Mouse (Mus musculus) olfactory bulb, adult 2 months (tissue): ENCODE measurements around the gene Slc9a3. TPM values are rescaled to one million over a fixed set of nuclear protein-coding genes. Genes with fewer than 3 reads are reported as not detected.

Source experiments
- H3K27ac ChIP-seq: fragments of 200-500 bp; 2 replicates; pipeline ENCODE4 v1.5.1; 2012; ENCODE audit warnings: low read depth, low read length; ENCODE audit not compliant: insufficient read depth
- H3K4me1 ChIP-seq: fragments of 200-500 bp; 2 replicates; pipeline ENCODE4 v1.6.1; 2012; ENCODE audit warnings: low read length; ENCODE audit not compliant: control insufficient read depth, insufficient read depth
- H3K4me3 ChIP-seq: fragments of 200-500 bp; 2 replicates; pipeline ENCODE4 v1.5.1; 2012; ENCODE audit warnings: mild to moderate bottlenecking, low read depth, low read length, moderate library complexity; ENCODE audit not compliant: insufficient read depth
- CTCF ChIP-seq: fragments of 200-500 bp; IDR thresholded peaks from 2 replicates; pipeline ENCODE4 v1.5.1; 2012; ENCODE audit warnings: low read depth, mild to moderate bottlenecking, low read length, moderate library complexity; ENCODE audit not compliant: insufficient read depth
- POLR2A ChIP-seq: fragments of 200-500 bp; IDR thresholded peaks from 2 replicates; pipeline ENCODE4 v1.6.1; 2012; ENCODE audit warnings: mild to moderate bottlenecking, low read depth, low read length, moderate library complexity; ENCODE audit not compliant: insufficient read depth
- WGBS: fragments of 180-500 bp; shearing (Covaris S2); methylation state at CpG from one replicate; pipeline ENCODE4 v1.1.7; 2018; 5-methylcytosine and 5-hydroxymethylcytosine counted together
- polyA plus RNA-seq: library from polyadenylated mRNA; stranded (reverse); fragments of >200 nt; gene quantifications from 2 replicates; pipeline ENCODE4 v1.2.4, GENCODE M21; 2012; ENCODE audit warnings: low replicate concordance; ENCODE audit not compliant: missing spikeins, insufficient read depth, insufficient read length

Slc9a3 gene
- polyA plus RNA-seq, 1 experiment, result not detected

GRCm38 (mm10) chr13:74169446-74170164 lies 48.3 kb downstream of the Slc9a3 start:
- TF ChIP-seq POLR2A, result no peak
- no peak overlapping the region for H3K27ac ChIP-seq
- WGBS, result 83% methylated on average over 10 of the region's 10 CpGs
- no peak overlapping the region for H3K4me3 ChIP-seq
- H3K4me1 ChIP-seq, result peaks cover 9% of the 10 kb centered on the region

- Histone ChIP-seq H3K27ac (no peak overlapping the region), H3K4me3 (no peak overlapping the region), H3K4me1 (0 out of 2 replicates have a peak, but pooled peaks cover 2% of the 10 kb centered on the region)
- WGBS, result 96% methylated on average over 5 of the region's 5 CpGs
- no peak for TF ChIP-seq POLR2A
- no peak for TF ChIP-seq CTCF
These were observed 50.8 kb downstream of the Slc9a3 start for GRCm38 (mm10) chr13:74172036-74172435.

- no peaks in the 10 kb centered on the region for H3K4me1 ChIP-seq
- no peak overlapping the region for H3K4me3 ChIP-seq
- 92% methylated on average over 5 of the region's 5 CpGs for WGBS
- no peak for TF ChIP-seq POLR2A
- no peak for TF ChIP-seq CTCF
- no peak overlapping the region for H3K27ac ChIP-seq
These were observed 61.9 kb downstream of the Slc9a3 start for GRCm38 (mm10) chr13:74183011-74183695.

GRCm38 (mm10) chr13:74192613-74193012 lies 71.4 kb downstream of the Slc9a3 start:
- Histone ChIP-seq H3K4me3 (no peak overlapping the region), H3K27ac (no peak overlapping the region), H3K4me1 (no peaks in the 10 kb centered on the region)
- 87% methylated on average over 6 of the region's 6 CpGs for WGBS
- TF ChIP-seq POLR2A, result no peak
- TF ChIP-seq CTCF, result no peak

GRCm38 (mm10) chr13:74196451-74196850 lies 75.2 kb downstream of the Slc9a3 start:
- Histone ChIP-seq H3K4me3 (no peak overlapping the region), H3K4me1 (no peaks in the 10 kb centered on the region), H3K27ac (no peak overlapping the region)
- TF ChIP-seq POLR2A (no peak), CTCF (no peak)
- 87% methylated on average over 3 of the region's 3 CpGs for WGBS

GRCm38 (mm10) chr13:74208317-74208985 lies 87.2 kb downstream of the Slc9a3 start, which contains the start of gene Exoc3:
Gene Exoc3, minus strand, starts transcription at chr13:74208732.
- peak within 1 kb of the TSS; percentile 85 for H3K4me3 ChIP-seq
- 0% methylated on average over 39 of the region's 39 CpGs for WGBS
- peaks cover 3% of the 10 kb centered on the region for H3K4me1 ChIP-seq
- H3K27ac ChIP-seq, result peak within 1 kb of the TSS; percentile 96
- TF ChIP-seq CTCF (no peak), POLR2A (peak; percentile 90)

- TF ChIP-seq POLR2A, result no peak
- WGBS, result 5% methylated on average over 12 of the region's 12 CpGs
- Histone ChIP-seq H3K4me3 (peak overlapping the region; percentile 85), H3K4me1 (peaks cover 3% of the 10 kb centered on the region), H3K27ac (peak overlapping the region; percentile 96)
These were observed 87.7 kb downstream of the Slc9a3 start for GRCm38 (mm10) chr13:74208986-74209345.

- TF ChIP-seq POLR2A (no peak), CTCF (no peak)
- H3K4me3 ChIP-seq, result no peak overlapping the region
- 58% methylated on average over 3 of the region's 3 CpGs for WGBS
These were observed 97.2 kb downstream of the Slc9a3 start for GRCm38 (mm10) chr13:74218441-74218840.

More at GRCm38 (mm10) chr13:74218441-74218840, 97.2 kb downstream of the Slc9a3 start:
- Histone ChIP-seq H3K4me1 (no peaks in the 10 kb centered on the region), H3K27ac (no peak overlapping the region)

Other genes with a start within 250 kb of the Slc9a3 start
- not detected in 2 replicates for gene Trip13, start 183.7 kb upstream of the Slc9a3 start, polyA plus RNA-seq
- 428 TPM in 1 of 2 replicates, not detected in the other for gene Brd9, start 183.6 kb upstream of the Slc9a3 start, polyA plus RNA-seq
- not detected in 2 replicates for gene Zdhhc11, start 157.6 kb upstream of the Slc9a3 start, polyA plus RNA-seq
- gene Tppp, start 112.0 kb upstream of the Slc9a3 start, polyA plus RNA-seq, result 59.6 and 120 TPM in 2 replicates
- not detected in 2 replicates for gene Cep72, start 59.2 kb upstream of the Slc9a3 start, polyA plus RNA-seq
- not detected in 2 replicates for gene Exoc3, start 87.3 kb downstream of the Slc9a3 start, polyA plus RNA-seq
- gene Ahrr, start 170.9 kb downstream of the Slc9a3 start, polyA plus RNA-seq, result not detected in 2 replicates
- 339 TPM in 1 of 2 replicates, not detected in the other for gene Pdcd6, start 196.1 kb downstream of the Slc9a3 start, polyA plus RNA-seq
- 516 TPM in 1 of 2 replicates, not detected in the other for gene Sdha, start 228.8 kb downstream of the Slc9a3 start, polyA plus RNA-seq
- not detected in 2 replicates for gene Ccdc127, start 228.9 kb downstream of the Slc9a3 start, polyA plus RNA-seq
- gene Lrrc14b, start 242.5 kb downstream of the Slc9a3 start, polyA plus RNA-seq, result not detected in 2 replicates